In the genomic region with DNA sequence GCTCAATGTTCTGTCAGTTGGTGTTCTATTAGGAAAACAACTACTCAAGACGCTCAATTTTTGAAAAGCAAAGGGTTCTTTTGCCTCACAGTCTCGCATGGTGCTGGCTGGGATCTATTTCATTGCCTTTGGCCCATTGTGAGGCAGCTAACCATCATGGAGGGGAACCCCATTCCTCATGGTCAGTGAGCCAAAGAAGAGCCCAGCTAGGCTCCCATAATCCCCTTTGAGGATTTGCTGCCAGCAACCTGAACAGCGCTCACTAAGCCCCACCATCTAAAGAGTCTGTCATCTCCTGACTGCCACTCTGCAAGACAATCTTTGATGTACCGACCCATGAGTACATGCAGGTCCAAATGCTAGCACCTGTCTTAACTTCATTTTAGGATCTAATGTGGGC, we compare ENCODE assay signal across 18 mouse cellular contexts.
"Had no signal": no experiment of that assay in that cellular context is flagged by ENCODE, and none has a peak within 500 bp of the region (broad histone marks: within the 10 kb centered on the region; RNA-seq: fewer than 3 reads in every experiment).

No protein-coding gene starts in this region.

- H3K27ac ChIP-seq: kidney, postnatal 0 days; layer of hippocampus, adult 2 months; left cerebral cortex, adult 2 months; liver, embryonic 13.5 days; neural tube, embryonic 13.5 days; stomach, embryonic 15.5 days had no signal

- H3K36me3 ChIP-seq: liver, embryonic 13.5 days; neural tube, embryonic 13.5 days; stomach, embryonic 15.5 days had no signal

- ATAC-seq: intestine, embryonic 16.5 days had no signal

- H3K4me2 ChIP-seq: liver, embryonic 13.5 days; neural tube, embryonic 13.5 days; stomach, embryonic 15.5 days had no signal

- H3K9me3 ChIP-seq: liver, embryonic 13.5 days; neural tube, embryonic 13.5 days; stomach, embryonic 15.5 days had no signal

- H3K4me3 ChIP-seq: layer of hippocampus, adult 2 months; left cerebral cortex, adult 2 months; liver, embryonic 13.5 days; myocyte; neural tube, embryonic 13.5 days; stomach, embryonic 15.5 days had no signal

- DNase-seq: kidney, adult 18-20 months; kidney, postnatal 25 days; layer of hippocampus, adult 9-11 months; layer of hippocampus, postnatal 36 days; liver, embryonic 13.5 days; lung, adult 2 months; lung, postnatal 14 days; lung, postnatal 4 days; right cerebral cortex, postnatal 25 days; spleen, adult 18-20 months; thymus, postnatal 25 days had no signal

- H3K4me1 ChIP-seq: liver, embryonic 13.5 days; neural tube, embryonic 13.5 days; stomach, embryonic 15.5 days had no signal

- H3K9ac ChIP-seq: liver, embryonic 13.5 days; neural tube, embryonic 13.5 days; stomach, embryonic 15.5 days had no signal

- H3K27me3 ChIP-seq: liver, embryonic 13.5 days; neural tube, embryonic 13.5 days; stomach, embryonic 15.5 days had no signal
